Mouse (Mus musculus) induced T-regulatory cell, adult 2 months (primary cell): Measurements from ENCODE around the gene Olfr522.
A peak's percentile ranks its signal among the peaks of the same experiment; 100 is the strongest.

ENCODE experiments used
- DNase-seq: peaks from one replicate; pipeline ENCODE4 v3.0.0-alpha.2; 2012; ENCODE audit warnings: low read depth

Gene Olfr522

DNA sequence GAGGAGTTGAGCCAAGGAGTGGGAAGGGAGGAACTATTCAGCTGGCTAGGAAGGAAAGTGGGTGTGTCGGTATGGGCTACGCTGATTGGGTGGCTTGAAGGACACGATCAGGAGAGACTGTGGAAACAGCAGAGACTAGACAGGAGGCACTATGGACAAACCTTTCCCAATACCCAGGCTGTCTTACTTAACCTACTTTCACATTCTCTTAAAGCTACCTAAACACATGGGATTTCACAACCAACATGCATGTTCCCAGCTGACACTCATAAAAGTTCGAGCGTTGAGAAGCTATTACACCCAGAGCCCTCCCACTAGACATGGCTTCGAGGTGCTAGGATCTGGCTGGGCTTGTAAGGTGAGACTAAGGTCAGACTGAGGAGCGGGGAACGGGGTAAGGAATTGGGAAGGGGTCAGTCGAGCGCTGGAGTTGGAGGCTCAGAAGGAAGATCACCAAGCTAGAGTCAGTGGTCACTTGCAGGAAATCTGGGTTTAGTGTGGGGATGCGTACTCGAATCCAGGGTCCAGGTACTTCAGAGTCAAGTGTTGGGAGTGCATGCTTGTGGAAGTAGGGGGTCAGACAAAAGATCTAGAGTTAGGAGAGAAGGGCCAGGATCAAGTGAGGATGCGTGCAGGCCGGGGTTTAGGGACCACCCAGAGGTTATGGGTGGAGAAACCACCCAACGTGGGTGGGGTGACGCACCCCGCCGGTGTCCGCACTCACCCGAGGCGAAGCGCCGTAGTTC, 48.8 kb downstream of the Olfr522 start, which contains the start of gene Paox:
Gene Paox, plus strand, starts transcription at position 217 of the 746 bp plus-strand sequence.
- DNase-seq, result peak; percentile 43

DNA sequence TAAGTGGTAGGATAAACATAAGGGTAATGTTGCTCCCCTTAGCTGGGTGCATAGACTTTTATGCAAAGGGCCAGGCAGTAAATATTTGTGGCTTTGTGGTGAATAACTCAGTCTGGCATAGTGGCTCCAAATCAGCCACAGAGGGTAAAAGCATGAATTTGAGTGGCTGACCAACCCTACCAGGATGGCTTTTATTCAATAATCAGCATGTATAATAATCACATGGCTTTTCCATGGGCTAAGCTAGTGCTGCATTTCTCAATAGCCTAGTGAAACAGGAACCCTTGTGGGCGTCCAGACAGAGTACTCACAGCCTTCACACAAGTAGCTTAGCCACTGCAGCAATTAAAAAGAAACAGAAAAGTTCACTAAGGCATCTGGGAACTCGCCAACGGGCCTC, 52.6 kb downstream of the Olfr522 start:
- DNase-seq, result no peak
